Mouse (Mus musculus) heart, embryonic 16.5 days (tissue): ENCODE measurements around the gene Hadhb. TPM values are rescaled to one million over a fixed set of nuclear protein-coding genes. Genes with fewer than 3 reads are reported as not detected.
A peak's percentile ranks its signal among the peaks of the same experiment; 100 is the strongest.

Source experiments
- ATAC-seq: fragments of 200-750 bp; cut with Nextera tagmentation; replicated peaks from 2 replicates; pipeline ENCODE4 v1.8.0; 2017; ENCODE audit warnings: moderate number of reproducible peaks; ENCODE audit not compliant: insufficient read depth, low FRiP score; ENCODE audit errors: extremely low read depth
- H3K27ac ChIP-seq: fragments of 300-500 bp; sonication (generic); 2 replicates; pipeline ENCODE4 v1.5.1; 2014; ENCODE audit warnings: mild to moderate bottlenecking, low read length, control low read depth, moderate library complexity
- H3K27me3 ChIP-seq: fragments of 300-500 bp; sonication (generic); 2 replicates; pipeline ENCODE4 v1.6.1; 2014; ENCODE audit warnings: low read length, mixed read lengths; ENCODE audit not compliant: control insufficient read depth, insufficient read depth
- H3K36me3 ChIP-seq: fragments of 300-500 bp; sonication (generic); 2 replicates; pipeline ENCODE4 v1.6.1; 2014; ENCODE audit not compliant: control insufficient read depth, insufficient read depth
- H3K4me1 ChIP-seq: fragments of 300-500 bp; sonication (generic); 2 replicates; pipeline ENCODE4 v1.6.1; 2014; ENCODE audit warnings: low read length, mixed read lengths; ENCODE audit not compliant: control insufficient read depth, insufficient read depth
- H3K4me2 ChIP-seq: fragments of 300-500 bp; sonication (generic); 2 replicates; pipeline ENCODE4 v1.6.1; 2014; ENCODE audit warnings: low read depth, mild to moderate bottlenecking, control low read depth, low read length
- H3K4me3 ChIP-seq: fragments of 300-500 bp; sonication (generic); 2 replicates; pipeline ENCODE4 v1.5.1; 2014; ENCODE audit warnings: mild to moderate bottlenecking, control low read depth, low read length
- H3K9ac ChIP-seq: fragments of 300-500 bp; sonication (generic); 2 replicates; pipeline ENCODE4 v1.6.1; 2014; ENCODE audit warnings: low read length, control low read depth
- H3K9me3 ChIP-seq: fragments of 300-500 bp; sonication (generic); replicated peaks from 2 replicates; pipeline ENCODE4 v1.6.1; 2016; ENCODE audit warnings: low read length; ENCODE audit not compliant: control insufficient read depth
- WGBS: fragments of 180-500 bp; shearing (Covaris S2); extraction: QIAGEN DNeasy Blood & Tissue Kit; methylation state at CpG from one replicate; pipeline ENCODE4 v1.1.7; 2014; 5-methylcytosine and 5-hydroxymethylcytosine counted together
- polyA plus RNA-seq: library from polyadenylated mRNA; unstranded; fragments of >200 nt; fragmentation: Nextera tagmentation; extraction: Ambion mirVana; gene quantifications from 2 replicates; pipeline ENCODE4 v1.2.1, GENCODE M21; 2015

The Hadhb gene
- polyA plus RNA-seq, 1 experiment from 2014 or later: 490 TPM

GRCm38 (mm10) chr5:30187687-30188485 is 32.8 kb downstream of the Hadhb start:
- WGBS: 84% methylated on average over 12 of the region's 12 CpGs
- Histone ChIP-seq H3K9ac (no peak overlapping the region), H3K9me3 (no peaks in the 10 kb centered on the region), H3K4me3 (no peak overlapping the region), H3K27ac (no peak overlapping the region), H3K4me2 (no peak overlapping the region), H3K36me3 (peaks cover 45% of the 10 kb centered on the region), H3K4me1 (no peaks in the 10 kb centered on the region), H3K27me3 (no peaks in the 10 kb centered on the region)
- ATAC-seq: no peak

- Histone ChIP-seq H3K4me3 (no peak overlapping the region), H3K4me2 (no peak overlapping the region), H3K27me3 (no peaks in the 10 kb centered on the region), H3K36me3 (peaks cover 20% of the 10 kb centered on the region), H3K9me3 (no peaks in the 10 kb centered on the region), H3K9ac (no peak overlapping the region), H3K27ac (no peak overlapping the region), H3K4me1 (peaks cover 2% of the 10 kb centered on the region; the same call in 1 of the 2 replicates)
- no peak for ATAC-seq
- WGBS: 72% methylated on average over 1 of the region's 1 CpGs
These were observed 37.4 kb downstream of the Hadhb start for GRCm38 (mm10) chr5:30192452-30192851.

GRCm38 (mm10) chr5:30195340-30195739 is 40.3 kb downstream of the Hadhb start:
- WGBS: 90% methylated on average over 5 of the region's 5 CpGs

GRCm38 (mm10) chr5:30198257-30198656 is 43.2 kb downstream of the Hadhb start:
- no peak overlapping the region for H3K4me3 ChIP-seq
- no peak overlapping the region for H3K4me2 ChIP-seq
- no peaks in the 10 kb centered on the region for H3K27me3 ChIP-seq
- no peak overlapping the region for H3K9ac ChIP-seq
- 57% methylated on average over 7 of the region's 7 CpGs for WGBS
- H3K36me3 ChIP-seq: no peaks in the 10 kb centered on the region
- ATAC-seq: no peak
- no peak overlapping the region for H3K27ac ChIP-seq
- H3K9me3 ChIP-seq: no peaks in the 10 kb centered on the region
- H3K4me1 ChIP-seq: peaks cover 5% of the 10 kb centered on the region; the same call in 1 of the 2 replicates

More at GRCm38 (mm10) chr5:30195340-30195739, 40.3 kb downstream of the Hadhb start:
- Histone ChIP-seq H3K9me3 (no peaks in the 10 kb centered on the region), H3K4me3 (no peak overlapping the region), H3K9ac (no peak overlapping the region), H3K27ac (no peak overlapping the region), H3K4me1 (peaks cover 5% of the 10 kb centered on the region; the same call in 1 of the 2 replicates), H3K27me3 (no peaks in the 10 kb centered on the region), H3K36me3 (0 out of 2 replicates have a peak, but pooled peaks cover 2% of the 10 kb centered on the region), H3K4me2 (no peak overlapping the region)
- no peak; the same call in 1 of the 2 replicates for ATAC-seq

GRCm38 (mm10) chr5:30201521-30201920 is 46.5 kb downstream of the Hadhb start:
- no peak overlapping the region for H3K27ac ChIP-seq
- no peaks in the 10 kb centered on the region for H3K27me3 ChIP-seq
- H3K4me2 ChIP-seq: no peak overlapping the region
- H3K4me3 ChIP-seq: no peak overlapping the region
- WGBS: 40% methylated on average over 5 of the region's 5 CpGs
- H3K9me3 ChIP-seq: no peaks in the 10 kb centered on the region
- 0 out of 2 replicates have a peak, but pooled peaks have one; percentile 63 for ATAC-seq
- H3K4me1 ChIP-seq: 0 out of 2 replicates have a peak, but pooled peaks cover 2% of the 10 kb centered on the region
- H3K9ac ChIP-seq: no peak overlapping the region
- H3K36me3 ChIP-seq: no peaks in the 10 kb centered on the region

GRCm38 (mm10) chr5:30202221-30202620 is 47.2 kb downstream of the Hadhb start:
- Histone ChIP-seq H3K9me3 (no peaks in the 10 kb centered on the region), H3K4me2 (no peak overlapping the region), H3K4me3 (no peak overlapping the region), H3K9ac (no peak overlapping the region), H3K27me3 (no peaks in the 10 kb centered on the region), H3K27ac (peak overlapping the region; percentile 33; the same call in 1 of the 2 replicates), H3K4me1 (0 out of 2 replicates have a peak, but pooled peaks cover 2% of the 10 kb centered on the region), H3K36me3 (no peaks in the 10 kb centered on the region)
- 76% methylated on average over 7 of the region's 7 CpGs for WGBS
- ATAC-seq: no peak

- ATAC-seq: no peak
- Histone ChIP-seq H3K27ac (no peak overlapping the region), H3K27me3 (no peaks in the 10 kb centered on the region), H3K9me3 (no peaks in the 10 kb centered on the region), H3K4me3 (no peak overlapping the region), H3K4me2 (no peak overlapping the region), H3K9ac (no peak overlapping the region), H3K4me1 (no peaks in the 10 kb centered on the region), H3K36me3 (no peaks in the 10 kb centered on the region)
- WGBS: 74% methylated on average over 10 of the region's 10 CpGs
These were observed 48.3 kb downstream of the Hadhb start for GRCm38 (mm10) chr5:30203216-30203885.

GRCm38 (mm10) chr5:30204441-30204840 is 49.4 kb downstream of the Hadhb start:
- ATAC-seq: no peak
- H3K4me2 ChIP-seq: no peak overlapping the region
- no peaks in the 10 kb centered on the region for H3K9me3 ChIP-seq
- no peaks in the 10 kb centered on the region for H3K36me3 ChIP-seq
- H3K4me1 ChIP-seq: peaks cover 2% of the 10 kb centered on the region; the same call in 1 of the 2 replicates
- H3K27me3 ChIP-seq: no peaks in the 10 kb centered on the region
- no peak overlapping the region for H3K4me3 ChIP-seq
- no peak overlapping the region for H3K27ac ChIP-seq
- WGBS: 79% methylated on average over 1 of the region's 1 CpGs
- H3K9ac ChIP-seq: no peak overlapping the region

- whole genome bisulfite sequencing: 65% methylated on average over 3 of the region's 3 CpGs
- Histone ChIP-seq H3K9me3 (no peaks in the 10 kb centered on the region), H3K27ac (no peak overlapping the region), H3K9ac (no peak overlapping the region), H3K4me3 (no peak overlapping the region), H3K36me3 (no peaks in the 10 kb centered on the region), H3K4me2 (no peak overlapping the region), H3K27me3 (no peaks in the 10 kb centered on the region), H3K4me1 (peaks cover 5% of the 10 kb centered on the region; the same call in 1 of the 2 replicates)
- no peak for ATAC-seq
These were observed 50.0 kb downstream of the Hadhb start for GRCm38 (mm10) chr5:30205034-30205433.
